Mouse (Mus musculus) ovary, postnatal 36 days (tissue): Measurements from ENCODE around the gene Stx7.

Source experiments
- DNase-seq: peaks from one replicate; pipeline ENCODE4 v3.0.0; 2022; ENCODE audit warnings: low spot score, mixed read lengths

Gene Stx7

GRCm38 (mm10) chr10:24167978-24168583 is 19.0 kb downstream of the Stx7 start:
- no peak for DNase-seq

- DNase-seq: no peak
Measured at GRCm38 (mm10) chr10:24168854-24169253, 19.8 kb downstream of the Stx7 start.

- no peak for DNase-seq
Measured at GRCm38 (mm10) chr10:24171906-24172459, 22.9 kb downstream of the Stx7 start.

GRCm38 (mm10) chr10:24173210-24174001 is 24.3 kb downstream of the Stx7 start:
- DNase-seq: no peak

- peak; percentile 10 for DNase-seq
Measured at GRCm38 (mm10) chr10:24190392-24190791, 41.3 kb downstream of the Stx7 start.

- DNase-seq: no peak
Measured at GRCm38 (mm10) chr10:24191977-24192376, 42.9 kb downstream of the Stx7 start.

GRCm38 (mm10) chr10:24199303-24199702 is 50.2 kb downstream of the Stx7 start:
- no peak for DNase-seq

GRCm38 (mm10) chr10:24200099-24200498 is 51.0 kb downstream of the Stx7 start:
- DNase-seq: no peak

GRCm38 (mm10) chr10:24210075-24210474 is 61.0 kb downstream of the Stx7 start:
- DNase-seq: no peak

GRCm38 (mm10) chr10:24213297-24213696 is 64.2 kb downstream of the Stx7 start:
- no peak for DNase-seq

- no peak for DNase-seq
Measured at GRCm38 (mm10) chr10:24217558-24218268, 68.6 kb downstream of the Stx7 start.

GRCm38 (mm10) chr10:24220931-24221330 is 71.8 kb downstream of the Stx7 start:
- no peak for DNase-seq

GRCm38 (mm10) chr10:24222911-24223310 is 73.8 kb downstream of the Stx7 start:
- no peak for DNase-seq

- DNase-seq: peak; percentile 51
Measured at GRCm38 (mm10) chr10:24223449-24224143, 74.5 kb downstream of the Stx7 start, which contains the start of gene Moxd1. Moxd1 (plus strand) TSS chr10:24223517.

GRCm38 (mm10) chr10:24224591-24224990 is 75.5 kb downstream of the Stx7 start:
- DNase-seq: no peak

GRCm38 (mm10) chr10:24228318-24229183 is 79.4 kb downstream of the Stx7 start:
- DNase-seq: no peak

- DNase-seq: no peak
Measured at GRCm38 (mm10) chr10:24232281-24232680, 83.2 kb downstream of the Stx7 start.

GRCm38 (mm10) chr10:24235426-24236283 is 86.6 kb downstream of the Stx7 start:
- no peak for DNase-seq
